Mouse (Mus musculus) forebrain, embryonic 16.5 days (tissue): Measurements from ENCODE around the gene Anp32e. TPM values are rescaled to one million over a fixed set of nuclear protein-coding genes. Genes with fewer than 3 reads are reported as not detected.

Experiments used
- ATAC-seq: fragments of 200-750 bp; cut with Nextera tagmentation; 2 replicates; pipeline ENCODE4 v1.8.0; 2017; ENCODE audit warnings: mild to moderate bottlenecking, moderate library complexity
- H3K27ac ChIP-seq: fragments of 300-500 bp; sonication (generic); 2 replicates; pipeline ENCODE4 v1.5.1; 2014; ENCODE audit warnings: low read length, control low read depth
- H3K27me3 ChIP-seq: fragments of 300-500 bp; sonication (generic); replicated peaks from 2 replicates; pipeline ENCODE4 v1.6.1; 2014; ENCODE audit warnings: low read length; ENCODE audit not compliant: control insufficient read depth, insufficient read depth
- H3K36me3 ChIP-seq: fragments of 300-500 bp; sonication (generic); 2 replicates; pipeline ENCODE4 v1.6.1; 2014; ENCODE audit not compliant: control insufficient read depth, insufficient read depth
- H3K4me1 ChIP-seq: fragments of 300-500 bp; sonication (generic); replicated peaks from 2 replicates; pipeline ENCODE4 v1.6.1; 2014; ENCODE audit warnings: low read length; ENCODE audit not compliant: control insufficient read depth, insufficient read depth
- H3K4me2 ChIP-seq: fragments of 300-500 bp; sonication (generic); 2 replicates; pipeline ENCODE4 v1.6.1; 2014; ENCODE audit warnings: mild to moderate bottlenecking, low read length, control low read depth
- H3K4me3 ChIP-seq: fragments of 300-500 bp; sonication (generic); replicated peaks from 2 replicates; pipeline ENCODE4 v1.5.1; 2014; ENCODE audit warnings: mild to moderate bottlenecking, low read length, control low read depth
- H3K9ac ChIP-seq: fragments of 300-500 bp; sonication (generic); replicated peaks from 2 replicates; pipeline ENCODE4 v1.6.1; 2014; ENCODE audit warnings: low read depth, low read length, control low read depth
- H3K9me3 ChIP-seq: fragments of 300-500 bp; sonication (generic); 2 replicates; pipeline ENCODE4 v1.6.1; 2016; ENCODE audit warnings: low read length; ENCODE audit not compliant: control insufficient read depth
- WGBS: fragments of 180-500 bp; shearing (Covaris S2); extraction: QIAGEN DNeasy Blood & Tissue Kit; methylation state at CpG from one replicate; pipeline ENCODE4 v1.1.7; 2014; 5-methylcytosine and 5-hydroxymethylcytosine counted together
- polyA plus RNA-seq: library from polyadenylated mRNA; unstranded; fragments of >200 nt; fragmentation: Nextera tagmentation; extraction: Ambion mirVana; gene quantifications from 2 replicates; pipeline ENCODE4 v1.2.1, GENCODE M21; 2015

Anp32e gene
- polyA plus RNA-seq = 185 and 205 TPM in 2 replicates

- H3K4me2 ChIP-seq = peak within 1 kb of the TSS; percentile 78
- under 1% methylated on average over 49 of the region's 49 CpGs for WGBS
- peak; percentile 100 for ATAC-seq
- no peaks in the 10 kb centered on the region for H3K36me3 ChIP-seq
- peaks cover 13% of the 10 kb centered on the region for H3K4me1 ChIP-seq
- H3K27me3 ChIP-seq = no peaks in the 10 kb centered on the region
- peak within 1 kb of the TSS; percentile 84 for H3K9ac ChIP-seq
- H3K9me3 ChIP-seq = no peaks in the 10 kb centered on the region
- peak within 1 kb of the TSS; percentile 91 for H3K27ac ChIP-seq
- peak within 1 kb of the TSS; percentile 79 for H3K4me3 ChIP-seq
These were observed at the start of gene Anp32e for GRCm38 (mm10) chr3:95928658-95929503. Anp32e (plus strand) TSS chr3:95929246.

- Histone ChIP-seq H3K9me3 (no peaks in the 10 kb centered on the region), H3K4me1 (peaks cover 10% of the 10 kb centered on the region), H3K36me3 (no peaks in the 10 kb centered on the region), H3K9ac (peak within 1 kb of the TSS; percentile 56), H3K4me3 (peak within 1 kb of the TSS; percentile 55), H3K27me3 (0 out of 2 replicates have a peak, but pooled peaks cover 3% of the 10 kb centered on the region), H3K4me2 (peak within 1 kb of the TSS; percentile 100), H3K27ac (no peak within 1 kb of the TSS)
- peak; percentile 100 for ATAC-seq
- WGBS = under 1% methylated on average over 66 of the region's 66 CpGs
These were observed 46.8 kb upstream of the Anp32e start, which contains the start of gene Ciart for GRCm38 (mm10) chr3:95881979-95882815. Ciart (minus strand) TSS chr3:95882251.

GRCm38 (mm10) chr3:95882816-95883425 lies 46.1 kb upstream of the Anp32e start:
- Histone ChIP-seq H3K4me2 (peak overlapping the region; percentile 100), H3K4me3 (peak overlapping the region; percentile 55), H3K9me3 (no peaks in the 10 kb centered on the region), H3K9ac (peak overlapping the region; percentile 38; the same call in 1 of the 2 replicates), H3K36me3 (no peaks in the 10 kb centered on the region), H3K27ac (no peak overlapping the region), H3K4me1 (peaks cover 10% of the 10 kb centered on the region), H3K27me3 (0 out of 2 replicates have a peak, but pooled peaks cover 3% of the 10 kb centered on the region)
- 3% methylated on average over 24 of the region's 24 CpGs for WGBS
- ATAC-seq = no peak

GRCm38 (mm10) chr3:95884400-95884799 lies 44.6 kb upstream of the Anp32e start:
- H3K27ac ChIP-seq = no peak overlapping the region
- 86% methylated on average over 5 of the region's 5 CpGs for WGBS
- H3K9ac ChIP-seq = no peak overlapping the region
- H3K4me2 ChIP-seq = no peak overlapping the region
- peaks cover 10% of the 10 kb centered on the region for H3K4me1 ChIP-seq
- no peak for ATAC-seq
- 0 out of 2 replicates have a peak, but pooled peaks cover 3% of the 10 kb centered on the region for H3K27me3 ChIP-seq
- H3K36me3 ChIP-seq = no peaks in the 10 kb centered on the region
- no peak overlapping the region for H3K4me3 ChIP-seq
- no peaks in the 10 kb centered on the region for H3K9me3 ChIP-seq

GRCm38 (mm10) chr3:95887596-95887995 lies 41.5 kb upstream of the Anp32e start:
- peaks cover 5% of the 10 kb centered on the region for H3K4me1 ChIP-seq
- H3K4me3 ChIP-seq = no peak overlapping the region
- 83% methylated on average over 4 of the region's 4 CpGs for WGBS
- 0 out of 2 replicates have a peak, but pooled peaks cover 3% of the 10 kb centered on the region for H3K27me3 ChIP-seq
- no peak overlapping the region for H3K4me2 ChIP-seq
- no peak overlapping the region for H3K9ac ChIP-seq
- H3K36me3 ChIP-seq = no peaks in the 10 kb centered on the region
- ATAC-seq = no peak
- no peaks in the 10 kb centered on the region for H3K9me3 ChIP-seq
- no peak overlapping the region for H3K27ac ChIP-seq

GRCm38 (mm10) chr3:95889664-95890063 lies 39.4 kb upstream of the Anp32e start:
- Histone ChIP-seq H3K4me1 (peaks cover 4% of the 10 kb centered on the region), H3K9ac (no peak overlapping the region), H3K27ac (no peak overlapping the region), H3K36me3 (no peaks in the 10 kb centered on the region), H3K9me3 (no peaks in the 10 kb centered on the region), H3K4me2 (no peak overlapping the region), H3K4me3 (no peak overlapping the region), H3K27me3 (no peaks in the 10 kb centered on the region)
- whole genome bisulfite sequencing = 82% methylated on average over 3 of the region's 3 CpGs
- ATAC-seq = no peak

- WGBS = 34% methylated on average over 12 of the region's 12 CpGs
- Histone ChIP-seq H3K9ac (no peak within 1 kb of the TSS), H3K27ac (no peak within 1 kb of the TSS; the same call in 1 of the 2 replicates), H3K4me3 (no peak within 1 kb of the TSS), H3K36me3 (no peaks in the 10 kb centered on the region), H3K27me3 (no peaks in the 10 kb centered on the region), H3K9me3 (no peaks in the 10 kb centered on the region), H3K4me1 (peaks cover 12% of the 10 kb centered on the region), H3K4me2 (no peak within 1 kb of the TSS)
- ATAC-seq = no peak
These were observed 37.6 kb upstream of the Anp32e start, which contains the start of gene BC028528 for GRCm38 (mm10) chr3:95891211-95892065. BC028528 (minus strand) TSS chr3:95892005.
